Mouse (Mus musculus): ENCODE results near the gene Cep68.

DNA sequence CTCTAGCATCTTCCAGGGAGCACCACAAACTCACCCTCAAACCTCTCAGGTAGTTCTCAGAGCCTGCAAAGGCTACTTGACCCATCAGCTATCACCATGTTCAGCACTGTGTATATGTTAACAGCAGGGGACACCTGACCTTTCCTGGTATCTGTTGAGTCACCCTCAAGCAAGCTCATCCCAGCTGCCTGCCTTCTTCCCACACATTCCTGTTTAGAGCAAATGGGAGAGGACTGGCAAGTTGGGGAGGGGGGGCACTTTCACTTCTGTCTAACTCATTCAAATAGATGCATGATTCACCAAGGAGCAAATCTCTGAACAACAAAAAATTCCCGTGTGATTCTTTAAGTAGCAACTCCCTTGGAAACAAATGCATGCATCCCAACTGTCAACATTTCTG, 2.6 kb downstream of the Cep68 start:
- no peak for TF ChIP-seq USF2 (conservative IDR thresholded peaks at IDR 0.05; ENCODE audit: low read depth, low read length)
- no peak for TF ChIP-seq CTCF (conservative IDR thresholded peaks at IDR 0.05 in 1 of 2, IDR thresholded peaks at IDR 0.05 in 1 of 2; ENCODE audit: low read depth in 2 of 2, low read length in 2 of 2)
- no peak for TF ChIP-seq ZC3H11A (IDR thresholded peaks at IDR 0.05; ENCODE audit: low read depth, low read length)
- no peak for TF ChIP-seq ETS1 (conservative IDR thresholded peaks at IDR 0.05; ENCODE audit: low read depth, low read length)
- no peak for TF ChIP-seq POLR2A (IDR thresholded peaks at IDR 0.05; ENCODE audit: low read depth, low read length)
- TF ChIP-seq ZKSCAN1 (IDR thresholded peaks at IDR 0.05; ENCODE audit: borderline replicate concordance, low read depth, low read length) = no peak
